ENCODE assay signal across 8 mouse cellular contexts in genomic region chr10:79971183-79971497, GRCm38 (mm10). TPM values are rescaled to one million over a fixed set of nuclear protein-coding genes. Genes with fewer than 3 reads are reported as not detected.
DNase-seq lines count a peak whose midpoint lies in the region; ATAC-seq and TF ChIP-seq lines count a peak whose summit lies in the region.

No protein-coding gene starts in this region.

- 6% methylated on average over 21 of the region's 21 CpGs for WGBS in lung, embryonic 16.5 days
- WGBS in forebrain, embryonic 12.5 days, result 3% methylated on average over 21 of the region's 21 CpGs
- 3% methylated on average over 21 of the region's 21 CpGs for WGBS in limb, embryonic 13.5 days
- WGBS in lung, adult 2 months, result 4% methylated on average over 21 of the region's 21 CpGs

- no peak for TF ChIP-seq POLR2A in lung, adult 2 months (IDR thresholded peaks at IDR 0.05; ENCODE audit: borderline replicate concordance, extremely low read depth, low read depth, low read length)

- DNase-seq in lung, postnatal 36 days, result no peak
- peak; percentile 52 for DNase-seq in retina, postnatal 1 day
- DNase-seq in right cerebral cortex, adult 18-20 months, result no peak
- no peak for DNase-seq in frontal cortex, postnatal 14 days (ENCODE audit: low spot score in 2 of 2)
- DNase-seq in lung, adult 2 months, result no peak

- H3K4me2 ChIP-seq in lung, embryonic 16.5 days (ENCODE audit: low read depth, low read length), result peak overlapping the region; percentile 84
- H3K4me2 ChIP-seq in forebrain, embryonic 12.5 days, result peak overlapping the region; percentile 57
- peak overlapping the region; percentile 92 for H3K4me2 ChIP-seq in limb, embryonic 13.5 days (replicated peaks)

- no peak; the same call in 1 of the 2 replicates for ATAC-seq in lung, embryonic 16.5 days (ENCODE audit: low read depth)
- ATAC-seq in forebrain, embryonic 12.5 days (ENCODE audit: low FRiP score), result no peak
- peak; percentile 10; the same call in 1 of the 2 replicates for ATAC-seq in limb, embryonic 13.5 days (ENCODE audit: low FRiP score, low read depth)

- H3K27me3 ChIP-seq in lung, embryonic 16.5 days (ENCODE audit: control insufficient read depth, insufficient read depth, low read depth, low read length), result peaks cover 19% of the 10 kb centered on the region
- peaks cover 51% of the 10 kb centered on the region for H3K27me3 ChIP-seq in forebrain, embryonic 12.5 days
- H3K27me3 ChIP-seq in limb, embryonic 13.5 days, result peaks cover 47% of the 10 kb centered on the region

- peak overlapping the region; percentile 65 for H3K9ac ChIP-seq in lung, embryonic 16.5 days (ENCODE audit: low read length)
- H3K9ac ChIP-seq in forebrain, embryonic 12.5 days, result peak overlapping the region; percentile 21
- peak overlapping the region; percentile 71 for H3K9ac ChIP-seq in limb, embryonic 13.5 days

- peaks cover 26% of the 10 kb centered on the region for H3K36me3 ChIP-seq in lung, embryonic 16.5 days (ENCODE audit: control insufficient read depth, insufficient read depth, low read length)
- H3K36me3 ChIP-seq in forebrain, embryonic 12.5 days (replicated peaks), result peaks cover 43% of the 10 kb centered on the region
- H3K36me3 ChIP-seq in limb, embryonic 13.5 days, result peaks cover 53% of the 10 kb centered on the region

- H3K4me1 ChIP-seq in lung, embryonic 16.5 days (replicated peaks; ENCODE audit: control insufficient read depth, insufficient read depth, low read length), result peaks cover 15% of the 10 kb centered on the region
- peaks cover 8% of the 10 kb centered on the region for H3K4me1 ChIP-seq in forebrain, embryonic 12.5 days
- H3K4me1 ChIP-seq in limb, embryonic 13.5 days, result peaks cover 20% of the 10 kb centered on the region
- no peaks in the 10 kb centered on the region for H3K4me1 ChIP-seq in lung, adult 2 months (ENCODE audit: control insufficient read depth, insufficient read depth, low read length)

- H3K27ac ChIP-seq in lung, embryonic 16.5 days (ENCODE audit: low read length), result no peak overlapping the region
- no peak overlapping the region for H3K27ac ChIP-seq in forebrain, embryonic 12.5 days
- H3K27ac ChIP-seq in limb, embryonic 13.5 days, result no peak overlapping the region

- H3K9me3 ChIP-seq in lung, embryonic 16.5 days (ENCODE audit: control insufficient read depth, low read length), result no peaks in the 10 kb centered on the region
- no peaks in the 10 kb centered on the region for H3K9me3 ChIP-seq in forebrain, embryonic 12.5 days
- H3K9me3 ChIP-seq in limb, embryonic 13.5 days, result no peaks in the 10 kb centered on the region

- H3K4me3 ChIP-seq in lung, embryonic 16.5 days (ENCODE audit: low read length), result peak overlapping the region; percentile 51
- H3K4me3 ChIP-seq in forebrain, embryonic 12.5 days (replicated peaks), result peak overlapping the region; percentile 37
- H3K4me3 ChIP-seq in limb, embryonic 13.5 days, result peak overlapping the region; percentile 60
- no peak overlapping the region for H3K4me3 ChIP-seq in lung, adult 2 months (replicated peaks; ENCODE audit: extremely low read depth, low read depth, low read length)

- TF ChIP-seq CTCF in lung, adult 2 months (IDR thresholded peaks at IDR 0.05; ENCODE audit: insufficient read depth, low read length), result no peak

RNA-seq across cellular contexts. Expression of gene Grin3b, which starts 0.6 kb away (rescaled TPM):
- 0.25 and 0.75 TPM in 2 replicates for polyA plus RNA-seq in lung, embryonic 16.5 days (2015; fragmentation: Nextera tagmentation; extraction: Ambion mirVana)
- polyA plus RNA-seq in forebrain, embryonic 12.5 days (2016; fragmentation: Nextera tagmentation; extraction: Ambion mirVana), result 0.46 TPM in 2 replicates
- 0.41 and 0.73 TPM in 2 replicates for polyA plus RNA-seq in limb, embryonic 13.5 days (2015; fragmentation: Nextera tagmentation; extraction: Ambion mirVana)
- 0.33 TPM in 1 of 2 replicates, not detected in the other for polyA plus RNA-seq in lung, adult 2 months (2012; rRNA removed)

RNA-seq across cellular contexts. Expression of gene Wdr18, which starts 11.2 kb away (rescaled TPM):
- polyA plus RNA-seq in lung, embryonic 16.5 days (2015; fragmentation: Nextera tagmentation; extraction: Ambion mirVana), result 76.7 and 83.0 TPM in 2 replicates
- 94.4 and 96.0 TPM in 2 replicates for polyA plus RNA-seq in forebrain, embryonic 12.5 days (2016; fragmentation: Nextera tagmentation; extraction: Ambion mirVana)
- 105 and 106 TPM in 2 replicates for polyA plus RNA-seq in limb, embryonic 13.5 days (2015; fragmentation: Nextera tagmentation; extraction: Ambion mirVana)
- 33.5 and 35.5 TPM in 2 replicates for polyA plus RNA-seq in lung, adult 2 months (2012; rRNA removed)

RNA-seq across cellular contexts. Expression of gene Tmem259, which starts 13.0 kb away (rescaled TPM):
- polyA plus RNA-seq in lung, embryonic 16.5 days (2015; fragmentation: Nextera tagmentation; extraction: Ambion mirVana), result 7.3 and 9.0 TPM in 2 replicates
- 14.7 and 19.2 TPM in 2 replicates for polyA plus RNA-seq in forebrain, embryonic 12.5 days (2016; fragmentation: Nextera tagmentation; extraction: Ambion mirVana)
- 16.0 and 19.5 TPM in 2 replicates for polyA plus RNA-seq in limb, embryonic 13.5 days (2015; fragmentation: Nextera tagmentation; extraction: Ambion mirVana)
- polyA plus RNA-seq in lung, adult 2 months (2012; rRNA removed), result 294 and 318 TPM in 2 replicates

RNA-seq across cellular contexts. Expression of gene Cnn2, which starts 17.2 kb away (rescaled TPM):
- polyA plus RNA-seq in lung, embryonic 16.5 days (2015; fragmentation: Nextera tagmentation; extraction: Ambion mirVana), result 401 and 405 TPM in 2 replicates
- polyA plus RNA-seq in forebrain, embryonic 12.5 days (2016; fragmentation: Nextera tagmentation; extraction: Ambion mirVana), result 85.5 and 115 TPM in 2 replicates
- polyA plus RNA-seq in limb, embryonic 13.5 days (2015; fragmentation: Nextera tagmentation; extraction: Ambion mirVana), result 287 and 299 TPM in 2 replicates
- polyA plus RNA-seq in lung, adult 2 months (2012; rRNA removed), result 387 and 395 TPM in 2 replicates

RNA-seq across cellular contexts. Expression of gene Abca7, which starts 25.2 kb away (rescaled TPM):
- polyA plus RNA-seq in lung, embryonic 16.5 days (2015; fragmentation: Nextera tagmentation; extraction: Ambion mirVana), result 4.9 and 5.6 TPM in 2 replicates
- 5.8 and 5.9 TPM in 2 replicates for polyA plus RNA-seq in forebrain, embryonic 12.5 days (2016; fragmentation: Nextera tagmentation; extraction: Ambion mirVana)
- polyA plus RNA-seq in limb, embryonic 13.5 days (2015; fragmentation: Nextera tagmentation; extraction: Ambion mirVana), result 1.8 and 1.9 TPM in 2 replicates
- 31.4 and 38.2 TPM in 2 replicates for polyA plus RNA-seq in lung, adult 2 months (2012; rRNA removed)

Comparison
In these comparisons a context has a peak if more than half of its experiments do, and no peak if none do; other contexts are left out.
1. RNA of gene Tmem259, which starts 13.0 kb away (polyA plus RNA-seq): 294 to 318 TPM in lung, adult 2 months; 14.7 to 19.2 TPM in forebrain, embryonic 12.5 days, 16.0 to 19.5 TPM in limb, embryonic 13.5 days and 7.3 to 9.0 TPM in lung, embryonic 16.5 days; every median in the first group is over 10 times any median in the second.
2. H3K9ac ChIP-seq: peak in every context shown above with its lines; median percentile 71 in limb, embryonic 13.5 days; 65 in lung, embryonic 16.5 days; 21 in forebrain, embryonic 12.5 days.
3. Peak in every context shown above with its lines, with median percentiles within 50 percentile points of each other: H3K4me2 ChIP-seq.